Mouse (Mus musculus) MEL (cell line): ENCODE measurements at regions not wholly inside any gene's neighbourhood (a gene's known extent, or its start where the extent isn't known, plus 50 kb on each side); places are given as distances from the start of the nearest gene placed in this dataset.

Experiments used
- DNase-seq: peaks from one replicate; pipeline ENCODE4 v3.0.0; 2011; ENCODE audit warnings: low read depth, low spot score
- H3K27ac ChIP-seq: 2 replicates; pipeline ENCODE4 v1.5.1; 2012; ENCODE audit warnings: low read depth, mild to moderate bottlenecking, control low read depth, low read length, moderate library complexity; ENCODE audit not compliant: control insufficient read depth
- H3K27me3 ChIP-seq, 2 experiments: fragments of 150-350 bp in 1 of 2; sonication (generic) in 1 of 2; 2 replicates each; pipeline ENCODE4 v1.6.1; 2012; ENCODE audit warnings: low read length in 2 of 2, mild to moderate bottlenecking in 2 of 2, improper control_type of control experiment in 1 of 2, moderate library complexity in 1 of 2; ENCODE audit not compliant: insufficient read depth in 2 of 2, control insufficient read depth in 1 of 2
- H3K36me3 ChIP-seq, 2 experiments: 2 replicates each; pipeline ENCODE4 v1.6.1; 2012 to 2014; ENCODE audit warnings: low read length in 2 of 2, improper control_type of control experiment in 1 of 2, inconsistent platforms in 1 of 2, mild to moderate bottlenecking in 1 of 2; ENCODE audit not compliant: insufficient read depth in 2 of 2, control insufficient read depth in 1 of 2
- H3K4me1 ChIP-seq, 2 experiments: fragments of 150-350 bp in 1 of 2; sonication (generic) in 1 of 2; 2 replicates each; pipeline ENCODE4 v1.6.1; 2012; ENCODE audit warnings: low read length in 2 of 2, improper control_type of control experiment in 1 of 2, mild to moderate bottlenecking in 1 of 2; ENCODE audit not compliant: insufficient read depth in 2 of 2, control insufficient read depth in 1 of 2
- H3K4me3 ChIP-seq, 2 experiments: fragments of 150-350 bp in 1 of 2; sonication (generic) in 1 of 2; 2 replicates each; pipeline ENCODE4 v1.5.1; 2012; ENCODE audit warnings: low read depth in 2 of 2, low read length in 2 of 2, mild to moderate bottlenecking in 2 of 2, moderate library complexity in 2 of 2, control low read depth in 1 of 2, improper control_type of control experiment in 1 of 2; ENCODE audit not compliant: control insufficient read depth in 1 of 2, insufficient read depth in 1 of 2
- H3K79me2 ChIP-seq: 2 replicates; pipeline ENCODE4 v1.6.1; 2012; ENCODE audit warnings: mild to moderate bottlenecking, low read length, moderate library complexity; ENCODE audit not compliant: control insufficient read depth, poor library complexity, insufficient read depth
- H3K9ac ChIP-seq: 2 replicates; pipeline ENCODE4 v1.6.1; 2012; ENCODE audit warnings: low read depth, mild to moderate bottlenecking, control low read depth, low read length, moderate library complexity; ENCODE audit not compliant: control insufficient read depth, poor library complexity, severe bottlenecking
- H3K9me3 ChIP-seq: fragments of 150-350 bp; sonication (generic); replicated peaks from 2 replicates; pipeline ENCODE4 v1.6.1; 2012; ENCODE audit warnings: mild to moderate bottlenecking, low read length, improper control_type of control experiment, moderate library complexity; ENCODE audit not compliant: insufficient read depth
- BHLHE40 ChIP-seq: IDR thresholded peaks from 2 replicates; pipeline ENCODE4 v1.6.1; 2012; ENCODE audit warnings: low read depth, mild to moderate bottlenecking, inconsistent platforms, low read length, improper control_type of control experiment, borderline replicate concordance
- CHD1 ChIP-seq: IDR thresholded peaks from 2 replicates; pipeline ENCODE4 v1.6.1; 2012; ENCODE audit warnings: low read depth, mild to moderate bottlenecking, inconsistent platforms, low read length, improper control_type of control experiment
- CHD2 ChIP-seq: IDR thresholded peaks from 2 replicates; pipeline ENCODE4 v1.6.1; 2011; ENCODE audit warnings: low read length, improper control_type of control experiment
- E2F4 ChIP-seq: IDR thresholded peaks from 2 replicates; pipeline ENCODE4 v1.6.1; 2011; ENCODE audit warnings: low read depth, low read length, improper control_type of control experiment, borderline replicate concordance
- ELF1 ChIP-seq: IDR thresholded peaks from 2 replicates; pipeline ENCODE4 v1.6.1; 2014; ENCODE audit warnings: low read depth, mild to moderate bottlenecking, inconsistent platforms, low read length, improper control_type of control experiment, moderate library complexity
- EP300 ChIP-seq, 2 experiments: IDR thresholded peaks; 2 replicates each; pipeline ENCODE4 v1.6.1; 2011; ENCODE audit warnings: improper control_type of control experiment in 2 of 2, low read length in 2 of 2, low read depth in 1 of 2, mild to moderate bottlenecking in 1 of 2
- ETS1 ChIP-seq: IDR thresholded peaks from 2 replicates; pipeline ENCODE4 v1.6.1; 2012; ENCODE audit warnings: low read depth, mild to moderate bottlenecking, inconsistent platforms, low read length, improper control_type of control experiment, moderate library complexity
- GABPA ChIP-seq: IDR thresholded peaks from 2 replicates; pipeline ENCODE4 v1.6.1; 2012; ENCODE audit warnings: low read depth, mild to moderate bottlenecking, inconsistent platforms, low read length, improper control_type of control experiment, moderate library complexity
- JUND ChIP-seq: IDR thresholded peaks from 2 replicates; pipeline ENCODE4 v1.6.1; 2011; ENCODE audit warnings: low read depth, mild to moderate bottlenecking, improper control_type of control experiment, low read length
- KAT2A ChIP-seq: conservative IDR thresholded peaks from 2 replicates; pipeline ENCODE4 v1.6.1; 2012; ENCODE audit warnings: low read depth, low read length, improper control_type of control experiment, inconsistent platforms
- MAX ChIP-seq: IDR thresholded peaks from 2 replicates; pipeline ENCODE4 v1.6.1; 2011; ENCODE audit warnings: low read length, improper control_type of control experiment
- MAZ ChIP-seq: IDR thresholded peaks from 2 replicates; pipeline ENCODE4 v1.6.1; 2012; ENCODE audit warnings: low read depth, mild to moderate bottlenecking, inconsistent platforms, low read length, improper control_type of control experiment
- MXI1 ChIP-seq: IDR thresholded peaks from 2 replicates; pipeline ENCODE4 v1.6.1; 2011; ENCODE audit warnings: mild to moderate bottlenecking, low read depth, low read length, improper control_type of control experiment
- MYC ChIP-seq: IDR thresholded peaks from 2 replicates; pipeline ENCODE4 v1.6.1; 2011; ENCODE audit warnings: low read depth, mild to moderate bottlenecking, low read length, improper control_type of control experiment, moderate library complexity
- NRF1 ChIP-seq: IDR thresholded peaks from 2 replicates; pipeline ENCODE4 v1.6.1; 2014; ENCODE audit warnings: low read depth, mild to moderate bottlenecking, inconsistent platforms, low read length, improper control_type of control experiment, moderate library complexity; ENCODE audit not compliant: poor library complexity, insufficient read depth, severe bottlenecking
- POLR2A ChIP-seq, 2 experiments: IDR thresholded peaks; 2 replicates each; pipeline ENCODE4 v1.6.1; 2011 to 2012; ENCODE audit warnings: low read length in 2 of 2, mild to moderate bottlenecking in 2 of 2, control low read depth in 1 of 2, improper control_type of control experiment in 1 of 2, low read depth in 1 of 2, moderate library complexity in 1 of 2; ENCODE audit not compliant: control insufficient read depth in 1 of 2, insufficient read depth in 1 of 2, poor library complexity in 1 of 2
- POLR2AphosphoS5 ChIP-seq: IDR thresholded peaks from 2 replicates; pipeline ENCODE4 v1.6.1; 2012; ENCODE audit warnings: low read depth, borderline replicate concordance, mild to moderate bottlenecking, inconsistent platforms, low read length, moderate library complexity, mixed read lengths
- SIN3A ChIP-seq: IDR thresholded peaks from 2 replicates; pipeline ENCODE4 v1.6.1; 2012; ENCODE audit warnings: low read length, improper control_type of control experiment, inconsistent platforms
- TAL1 ChIP-seq: IDR thresholded peaks from 2 replicates; pipeline ENCODE4 v1.6.1; 2012; ENCODE audit warnings: mild to moderate bottlenecking, inconsistent platforms, low read length, moderate library complexity, mixed read lengths
- TBP ChIP-seq: IDR thresholded peaks from 2 replicates; pipeline ENCODE4 v1.8.0; 2011; ENCODE audit warnings: low read depth, low read length, improper control_type of control experiment
- TCF12 ChIP-seq: IDR thresholded peaks from 2 replicates; pipeline ENCODE4 v1.6.1; 2014; ENCODE audit warnings: low read depth, mild to moderate bottlenecking, inconsistent platforms, low read length, improper control_type of control experiment, moderate library complexity
- USF1 ChIP-seq: IDR thresholded peaks from 2 replicates; pipeline ENCODE4 v1.6.1; 2014; ENCODE audit warnings: low read depth, mild to moderate bottlenecking, inconsistent platforms, low read length, improper control_type of control experiment, moderate library complexity
- USF2 ChIP-seq, 2 experiments: IDR thresholded peaks; 2 replicates each; pipeline ENCODE4 v1.6.1; 2011 to 2012; ENCODE audit warnings: improper control_type of control experiment in 2 of 2, low read length in 2 of 2, borderline replicate concordance in 1 of 2, inconsistent platforms in 1 of 2, low read depth in 1 of 2, mild to moderate bottlenecking in 1 of 2; ENCODE audit not compliant: insufficient read depth in 1 of 2
- ZKSCAN1 ChIP-seq: IDR thresholded peaks from 2 replicates; pipeline ENCODE4 v1.6.1; 2012; ENCODE audit warnings: low read depth, mild to moderate bottlenecking, inconsistent platforms, low read length, improper control_type of control experiment, moderate library complexity
- ZMIZ1 ChIP-seq: IDR thresholded peaks from 2 replicates; pipeline ENCODE4 v1.6.1; 2012; ENCODE audit warnings: low read depth, mild to moderate bottlenecking, inconsistent platforms, low read length, improper control_type of control experiment, moderate library complexity

- DNase-seq = no peak
- H3K4me1 ChIP-seq = no peaks in the 10 kb centered on the region
- H3K9ac ChIP-seq = no peak overlapping the region
- H3K27me3 ChIP-seq = no peaks in the 10 kb centered on the region
- no peak overlapping the region for H3K27ac ChIP-seq
- TF ChIP-seq ZMIZ1 = no peak
- TF ChIP-seq TAL1 = no peak
- TF ChIP-seq POLR2A (IDR thresholded peaks at IDR 0.05; ENCODE audit: control insufficient read depth in 1 of 2, insufficient read depth in 1 of 2, low read depth in 1 of 2, low read length in 2 of 2, poor library complexity in 1 of 2) = no peak
- no peak for TF ChIP-seq POLR2AphosphoS5
- TF ChIP-seq MYC = no peak
- TF ChIP-seq MXI1 = no peak
- no peak for TF ChIP-seq MAX
- TF ChIP-seq USF1 = no peak
- no peak for TF ChIP-seq USF2 (IDR thresholded peaks at IDR 0.05; ENCODE audit: borderline replicate concordance in 1 of 2, insufficient read depth in 1 of 2, low read depth in 1 of 2, low read length in 2 of 2)
- TF ChIP-seq GABPA = no peak
- TF ChIP-seq JUND = no peak
- TF ChIP-seq NRF1 = no peak
- no peak for TF ChIP-seq ZKSCAN1
- no peak for TF ChIP-seq EP300 (IDR thresholded peaks at IDR 0.05; ENCODE audit: low read depth in 1 of 2, low read length in 2 of 2)
- no peak for TF ChIP-seq E2F4
- TF ChIP-seq ETS1 = no peak
- no peak for TF ChIP-seq BHLHE40
- no peak for TF ChIP-seq SIN3A
- TF ChIP-seq TCF12 = no peak
- no peak for TF ChIP-seq CHD1
- TF ChIP-seq, all 39 proteins: peak for 0
- H3K9me3 ChIP-seq = no peaks in the 10 kb centered on the region
- no peaks in the 10 kb centered on the region for H3K79me2 ChIP-seq
- no peaks in the 10 kb centered on the region for H3K36me3 ChIP-seq
- no peak overlapping the region for H3K4me3 ChIP-seq
Observed at GRCm38 (mm10) chr6:111866101-111866598, 407.4 kb upstream of the Lmcd1 start.

GRCm38 (mm10) chr6:111882557-111882956, 391.0 kb upstream of the Lmcd1 start:
- no peak for DNase-seq
- no peaks in the 10 kb centered on the region for H3K9me3 ChIP-seq
- no peaks in the 10 kb centered on the region for H3K79me2 ChIP-seq
- TF ChIP-seq TCF12 (no peak), EP300 (IDR thresholded peaks at IDR 0.05; ENCODE audit: low read depth in 1 of 2, low read length in 2 of 2) (no peak), KAT2A (no peak), POLR2A (IDR thresholded peaks at IDR 0.05; ENCODE audit: control insufficient read depth in 1 of 2, insufficient read depth in 1 of 2, low read depth in 1 of 2, low read length in 2 of 2, poor library complexity in 1 of 2) (no peak), JUND (no peak), ZMIZ1 (no peak), BHLHE40 (no peak), MAZ (no peak), USF1 (no peak), MXI1 (no peak), NRF1 (no peak), TBP (no peak), ETS1 (no peak), GABPA (no peak), MYC (no peak), ELF1 (no peak), CHD2 (no peak)
- H3K36me3 ChIP-seq = no peaks in the 10 kb centered on the region
- no peak overlapping the region for H3K4me3 ChIP-seq
- H3K4me1 ChIP-seq = no peaks in the 10 kb centered on the region
- H3K9ac ChIP-seq = no peak overlapping the region
- H3K27ac ChIP-seq = no peak overlapping the region
- H3K27me3 ChIP-seq = no peaks in the 10 kb centered on the region
